Mouse (Mus musculus) kidney, adult 8-10 months (tissue): ENCODE results near the gene Sult5a1.

Experiments used
- DNase-seq, 2 experiments: peaks; one replicate each; pipeline ENCODE4 v3.0.0; 2022

Sult5a1 gene

DNA sequence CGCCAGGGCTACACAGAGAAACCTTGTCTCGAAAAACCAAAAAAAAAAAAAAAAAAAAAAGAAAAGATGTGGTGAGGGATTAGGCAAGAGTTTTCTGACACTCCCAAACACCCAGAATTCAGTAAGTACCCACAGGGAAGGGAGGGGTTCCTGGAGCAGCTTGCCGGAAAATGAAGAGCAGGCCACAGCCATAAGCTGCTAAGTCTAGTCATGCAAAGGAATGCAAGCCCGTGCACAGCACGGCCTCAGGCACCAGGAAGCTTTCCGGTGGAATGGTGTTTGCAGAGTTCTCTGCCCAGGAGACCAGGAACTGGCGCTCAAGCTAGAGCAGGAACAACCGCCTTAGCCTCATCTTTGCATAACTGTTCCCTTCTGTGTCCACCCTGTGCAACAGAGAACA is 57.8 kb downstream of the Sult5a1 start:
- DNase-seq, result no peak

DNA sequence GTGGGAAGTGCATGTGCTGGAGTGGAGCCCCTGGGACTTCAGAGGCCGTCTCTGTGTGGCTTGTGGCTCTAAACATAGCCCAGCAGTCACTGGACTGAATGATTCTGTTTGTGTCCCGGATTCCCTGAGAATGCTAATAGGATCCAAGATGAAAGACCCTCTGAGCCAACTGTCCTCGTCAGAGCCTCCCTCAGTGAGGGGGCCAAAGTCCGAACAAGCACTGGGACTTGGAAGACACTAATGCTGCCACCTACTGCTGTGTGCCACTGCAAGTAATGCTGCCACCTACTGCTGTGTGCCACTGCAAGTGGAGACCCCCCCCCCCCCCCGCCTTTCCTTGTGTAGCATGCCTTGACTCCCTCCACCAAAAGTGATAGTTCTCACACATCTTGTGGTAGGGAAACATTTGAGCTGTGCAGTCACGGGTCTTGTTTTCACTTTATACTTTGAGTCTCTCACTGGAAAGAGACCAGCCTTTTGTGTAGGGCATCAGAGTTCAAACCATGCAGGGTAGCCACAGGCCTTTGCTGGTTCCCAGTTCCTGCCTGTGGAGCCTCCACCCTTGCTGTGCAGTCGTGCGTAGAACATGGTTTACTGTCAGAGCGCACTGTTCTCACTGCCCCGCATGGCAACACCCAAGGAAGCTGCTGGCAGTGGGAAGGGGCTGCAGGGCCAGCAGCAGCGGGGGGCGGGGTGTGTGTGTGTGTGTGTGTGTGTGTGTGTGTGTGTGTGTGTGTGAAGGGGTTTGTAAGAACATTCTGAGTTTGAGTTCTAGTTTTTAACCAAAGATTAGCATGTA is 60.1 kb downstream of the Sult5a1 start:
- DNase-seq, result peak in 1 of 2 experiments; percentile 40

DNA sequence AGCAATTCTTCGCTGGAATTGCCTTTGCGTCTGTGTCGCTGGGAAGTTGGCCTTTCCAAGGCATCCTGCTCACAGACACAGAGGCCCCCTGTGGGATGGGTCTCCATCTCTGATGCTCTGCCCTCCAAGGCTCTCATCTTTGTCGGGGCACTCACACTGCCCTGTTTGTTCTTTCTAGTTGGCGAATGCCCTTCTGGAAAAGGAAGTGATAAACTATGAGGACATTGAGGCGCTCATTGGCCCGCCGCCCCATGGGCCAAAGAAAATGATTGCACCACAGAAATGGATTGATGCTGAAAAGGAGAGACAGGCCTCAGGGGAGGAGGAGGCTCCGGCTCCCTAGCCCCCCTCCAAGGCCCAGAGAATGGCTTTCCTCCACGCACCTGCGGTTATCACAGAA is 60.9 kb downstream of the Sult5a1 start:
- DNase-seq, result no peak
